Mouse (Mus musculus) embryonic facial prominence, embryonic 10.5 days (tissue): ENCODE results near the gene Zfp563. TPM values are rescaled to one million over a fixed set of nuclear protein-coding genes. Genes with fewer than 3 reads are reported as not detected.

Experiments
- polyA plus RNA-seq: library from polyadenylated mRNA; unstranded; fragments of >200 nt; fragmentation: Nextera tagmentation; extraction: Ambion mirVana; gene quantifications from 2 replicates; pipeline ENCODE4 v1.2.1, GENCODE M21; 2016

Zfp563 gene
- polyA plus RNA-seq, 1 experiment from 2014 or later, result 7.5 TPM

Other genes with a start within 250 kb of the Zfp563 start
- gene Zfp870, start 197.7 kb upstream of the Zfp563 start, polyA plus RNA-seq, result 7.1 and 8.7 TPM in 2 replicates
- gene Cyp4f14, start 172.0 kb upstream of the Zfp563 start, polyA plus RNA-seq, result not detected in 2 replicates
- gene Cyp4f13, start 141.9 kb upstream of the Zfp563 start, polyA plus RNA-seq, result 2.1 and 3.3 TPM in 2 replicates
- gene Zfp472, start 123.5 kb upstream of the Zfp563 start, polyA plus RNA-seq, result 12.0 and 15.1 TPM in 2 replicates
- 13.1 and 13.3 TPM in 2 replicates for gene Zfp952, start 96.2 kb upstream of the Zfp563 start, polyA plus RNA-seq
- 15.3 and 18.4 TPM in 2 replicates for gene Zfp763, start 55.9 kb upstream of the Zfp563 start, polyA plus RNA-seq
- not detected in 2 replicates for gene 4921501E09Rik, start 21.3 kb upstream of the Zfp563 start, polyA plus RNA-seq
- 0.04 TPM in 1 of 2 replicates, not detected in the other for gene Morc2b, start 50.4 kb downstream of the Zfp563 start, polyA plus RNA-seq
- not detected in 2 replicates for gene Olfr55, start 79.1 kb downstream of the Zfp563 start, polyA plus RNA-seq
- not detected in 2 replicates for gene Olfr239, start 102.0 kb downstream of the Zfp563 start, polyA plus RNA-seq
- not detected in 2 replicates for gene Olfr1564, start 132.4 kb downstream of the Zfp563 start, polyA plus RNA-seq
- gene Zfp955a, start 165.8 kb downstream of the Zfp563 start, polyA plus RNA-seq, result 18.4 and 18.5 TPM in 2 replicates
- 0.05 and 0.06 TPM in 2 replicates for gene Olfr63, start 175.4 kb downstream of the Zfp563 start, polyA plus RNA-seq
- 10.2 and 11.6 TPM in 2 replicates for gene Zfp955b, start 200.2 kb downstream of the Zfp563 start, polyA plus RNA-seq